Mouse (Mus musculus): ENCODE measurements around the gene Tob2.

DNA sequence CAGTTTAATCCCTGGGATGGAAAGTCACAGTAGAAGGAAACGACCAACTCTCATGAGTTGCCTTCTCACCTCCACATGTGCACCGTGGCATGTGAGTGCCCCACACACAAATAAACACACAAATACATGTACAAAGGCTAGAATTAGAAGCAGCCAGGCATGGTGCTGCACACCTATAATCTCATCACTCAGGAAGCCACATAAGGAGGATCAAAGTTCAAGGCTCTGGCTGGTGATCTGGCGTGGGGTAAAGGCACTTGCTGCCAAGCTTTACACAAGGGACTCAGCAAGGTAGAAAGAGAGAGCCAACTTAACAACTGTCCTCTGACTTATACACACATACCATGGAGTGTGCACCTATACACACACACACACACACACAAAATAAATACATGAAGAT, 58.2 kb downstream of the Tob2 start:
- TF ChIP-seq POLR2A (IDR thresholded peaks at IDR 0.05; ENCODE audit: insufficient read length, low read depth) (no peak), MYOG (IDR thresholded peaks at IDR 0.05; ENCODE audit: control insufficient read depth in 1 of 3, insufficient read depth in 1 of 3, insufficient read length in 2 of 3, low read depth in 2 of 3) (no peak), TCF12 (IDR thresholded peaks at IDR 0.05; ENCODE audit: insufficient read depth, poor library complexity, severe bottlenecking) (no peak), REST (IDR thresholded peaks at IDR 0.05; ENCODE audit: insufficient read depth, insufficient read length) (no peak), MAX (IDR thresholded peaks at IDR 0.05; ENCODE audit: low read depth) (no peak), E2F4 (IDR thresholded peaks at IDR 0.05; ENCODE audit: insufficient read depth) (no peak), MYOD1 (IDR thresholded peaks at IDR 0.05; ENCODE audit: control insufficient read depth in 1 of 3, insufficient read length in 2 of 3, low read depth in 2 of 3) (no peak), USF1 (IDR thresholded peaks at IDR 0.05; ENCODE audit: low read depth) (no peak), CEBPB (IDR thresholded peaks at IDR 0.05; ENCODE audit: insufficient read depth, poor library complexity, severe bottlenecking) (no peak)
